Mouse (Mus musculus): ENCODE results near the gene Cdan1.

GRCm38 (mm10) chr2:120845280-120845679 lies 4.6 kb downstream of the Cdan1 start:
- TF ChIP-seq CTCF (IDR thresholded peaks at IDR 0.05; ENCODE audit: low read depth, low read length) (no peak), POLR2A (IDR thresholded peaks at IDR 0.05; ENCODE audit: insufficient read depth, low read length) (no peak), EP300 (IDR thresholded peaks at IDR 0.05; ENCODE audit: insufficient read depth, low read depth, low read length) (no peak)
